Mouse (Mus musculus): ENCODE measurements around the gene Psmd12.
"Not testable (repeated sequence)": the region's sequence is repeated elsewhere in the genome, so short reads cannot be mapped to it uniquely, and the experiment has no call there.

Psmd12 gene

DNA sequence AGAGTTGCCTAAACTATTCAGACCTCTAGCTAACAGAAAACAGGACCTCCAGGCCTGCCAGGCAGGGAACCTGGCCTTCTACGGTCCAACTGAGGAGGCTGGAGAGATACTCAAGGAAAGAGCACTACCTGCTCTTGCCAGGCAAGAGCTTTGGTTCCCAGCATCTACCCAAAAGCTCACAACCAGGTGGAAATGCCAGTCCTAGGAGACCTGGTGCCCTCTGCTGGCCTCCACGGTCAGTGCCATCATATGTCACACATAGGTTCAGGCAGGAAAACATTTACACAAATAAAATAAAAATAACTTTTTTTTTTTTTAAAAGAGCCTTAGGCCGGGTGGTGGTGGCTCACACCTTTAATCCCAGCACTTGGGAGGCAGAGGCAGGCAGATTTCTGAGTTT, 16.8 kb upstream of the Psmd12 start:
- DNase-seq = no peak

DNA sequence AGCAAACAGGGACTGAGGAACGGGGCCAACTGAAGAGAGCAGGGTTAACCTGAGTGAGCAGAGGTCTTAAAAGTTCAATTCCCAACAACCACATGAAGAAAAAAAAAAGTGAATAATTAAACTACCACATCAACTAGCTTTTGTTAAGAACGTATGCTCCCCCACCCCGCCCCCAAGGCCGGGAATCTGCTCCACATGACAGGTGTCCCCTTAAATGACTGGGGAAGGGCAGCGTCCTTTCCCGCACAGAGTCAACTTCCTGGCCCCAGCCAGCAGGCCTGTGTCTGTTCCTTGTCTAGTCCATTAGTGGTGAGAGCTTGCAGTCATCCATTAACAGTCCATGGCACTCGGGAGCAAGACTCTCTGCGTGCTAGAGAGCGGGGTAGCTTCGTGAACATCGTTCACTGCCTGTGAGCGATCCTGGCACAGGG, 16.0 kb upstream of the Psmd12 start:
- peak; percentile 84 for DNase-seq

DNA sequence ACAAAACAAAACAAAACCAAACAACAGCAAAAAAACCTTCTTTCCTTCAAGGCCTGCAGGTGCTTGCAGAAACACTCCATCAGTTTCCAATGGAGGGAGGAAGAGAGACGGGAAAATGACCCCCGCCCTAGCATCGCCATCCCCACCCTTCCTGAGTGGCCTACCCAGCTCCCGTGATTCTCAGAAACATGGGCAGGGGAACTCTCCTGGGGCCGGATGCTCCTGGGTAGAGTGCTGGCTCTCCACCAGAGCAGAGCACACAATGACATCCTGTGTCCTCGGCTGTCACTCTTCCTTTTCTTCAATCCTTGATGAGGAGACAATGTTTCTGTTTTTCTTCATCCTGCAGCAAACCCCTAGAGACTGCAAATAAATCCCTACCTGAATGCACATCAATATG, 15.1 kb upstream of the Psmd12 start:
- DNase-seq = peak; percentile 41

DNA sequence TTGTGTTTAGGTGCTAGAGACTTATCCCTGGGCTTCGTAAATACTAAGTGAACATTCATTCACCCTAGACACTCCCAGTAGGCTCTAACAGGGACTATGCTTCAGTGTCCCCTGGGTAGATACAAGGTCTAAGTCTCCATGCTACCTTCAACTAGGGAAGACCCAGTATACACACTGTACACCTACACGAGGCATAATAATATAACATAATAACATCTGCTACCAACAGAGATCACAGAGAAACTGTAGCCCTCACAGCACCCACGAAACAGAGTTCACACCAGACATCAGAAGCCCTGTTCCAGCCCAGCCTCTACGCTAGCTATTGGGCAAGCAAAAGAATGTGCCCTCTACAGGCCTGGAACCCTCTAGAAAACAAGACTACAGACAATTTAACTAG, 14.2 kb upstream of the Psmd12 start:
- DNase-seq = no peak

DNA sequence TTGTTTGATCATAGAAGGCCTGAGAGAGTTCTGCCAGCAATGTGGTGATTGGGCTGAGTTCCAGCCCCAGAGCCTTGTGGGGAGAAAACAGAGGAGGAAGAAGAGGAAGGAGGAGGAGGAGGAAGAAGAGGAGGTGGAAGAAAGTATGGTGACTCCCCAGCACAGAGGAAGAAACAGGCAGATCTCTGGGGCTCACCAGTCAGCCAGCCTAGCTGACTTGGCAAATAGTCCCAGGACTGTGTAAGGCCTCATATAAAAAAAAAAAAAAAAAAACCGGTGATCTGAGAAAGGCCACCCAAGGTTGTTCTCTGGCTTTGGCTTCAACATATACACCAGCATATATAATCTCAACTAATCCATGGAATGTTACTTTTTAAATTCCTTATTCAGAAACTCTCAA, 13.3 kb upstream of the Psmd12 start:
- peak; percentile 35 for DNase-seq

DNA sequence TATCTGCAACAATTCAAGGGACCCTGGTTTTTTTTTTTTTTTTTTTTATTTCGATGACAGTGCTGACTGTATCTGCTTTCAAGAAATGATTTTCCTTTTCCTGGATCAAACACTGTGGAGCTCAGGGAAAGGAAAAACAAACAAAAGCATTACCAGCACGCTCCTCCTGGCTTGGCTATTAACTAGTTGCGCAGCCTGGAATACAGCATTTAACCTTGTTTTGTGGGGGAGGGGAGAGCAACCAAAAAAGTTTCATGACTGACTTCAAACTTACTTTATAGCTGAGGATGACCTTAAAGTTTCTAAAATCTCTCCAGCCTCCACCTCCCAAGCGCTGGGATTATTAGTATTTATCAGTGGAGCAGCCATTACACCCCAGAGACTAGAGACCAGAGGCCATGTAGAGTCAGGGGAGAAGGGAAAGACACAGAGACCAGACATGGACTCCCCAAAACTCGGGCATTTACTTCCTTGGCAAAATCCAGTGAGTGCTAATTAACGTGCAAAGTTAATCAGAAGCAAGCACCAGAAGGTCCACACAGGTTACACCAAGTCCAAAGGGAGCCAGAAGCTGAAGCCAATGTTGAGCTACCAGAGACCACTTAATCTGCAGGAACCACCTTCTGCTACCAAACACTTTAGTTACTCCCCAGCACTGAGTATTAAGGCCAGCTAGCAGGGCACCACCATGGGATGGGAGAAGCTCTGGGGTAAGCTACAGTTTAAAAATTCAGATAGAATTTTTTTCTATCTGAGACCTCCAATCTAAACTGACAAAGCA, 12.5 kb upstream of the Psmd12 start:
- DNase-seq = peak; percentile 87

DNA sequence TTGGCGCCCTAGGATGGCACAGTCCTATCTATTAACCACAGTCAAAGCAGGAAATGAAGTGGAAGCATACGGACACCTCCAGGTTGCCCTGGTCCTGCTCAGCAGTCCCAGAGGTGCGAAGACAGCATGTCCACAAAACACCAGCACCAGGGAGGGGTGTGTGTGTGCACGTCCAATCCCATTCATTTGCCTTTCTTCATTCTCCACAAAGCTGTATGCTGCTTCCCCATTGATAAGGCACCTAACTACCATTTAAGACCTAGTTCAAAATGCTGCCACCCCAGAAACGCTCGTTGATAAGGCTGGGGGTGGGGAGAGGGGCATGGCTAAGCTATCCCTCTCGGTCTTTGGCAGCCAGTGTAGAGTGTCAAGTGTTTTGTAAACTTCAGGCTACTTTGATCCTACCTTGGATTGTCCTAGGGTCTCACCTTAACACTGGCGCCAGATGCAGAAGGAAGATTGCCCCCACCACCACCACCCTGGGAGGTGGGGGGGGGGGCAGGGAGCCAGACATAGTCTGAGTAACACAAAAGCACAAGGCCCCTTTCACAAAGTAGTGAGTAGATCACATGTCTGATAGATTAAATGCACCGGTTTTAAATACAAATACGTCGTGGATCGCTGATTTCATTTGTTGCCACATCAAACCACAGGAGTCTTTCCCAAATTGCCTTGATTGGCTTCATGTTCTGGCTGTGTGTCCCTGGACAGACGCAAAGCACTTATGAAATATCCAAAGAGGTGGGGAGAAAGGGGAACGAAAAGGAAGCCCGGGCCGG, 10.8 kb upstream of the Psmd12 start:
- peak; percentile 37 for DNase-seq

DNA sequence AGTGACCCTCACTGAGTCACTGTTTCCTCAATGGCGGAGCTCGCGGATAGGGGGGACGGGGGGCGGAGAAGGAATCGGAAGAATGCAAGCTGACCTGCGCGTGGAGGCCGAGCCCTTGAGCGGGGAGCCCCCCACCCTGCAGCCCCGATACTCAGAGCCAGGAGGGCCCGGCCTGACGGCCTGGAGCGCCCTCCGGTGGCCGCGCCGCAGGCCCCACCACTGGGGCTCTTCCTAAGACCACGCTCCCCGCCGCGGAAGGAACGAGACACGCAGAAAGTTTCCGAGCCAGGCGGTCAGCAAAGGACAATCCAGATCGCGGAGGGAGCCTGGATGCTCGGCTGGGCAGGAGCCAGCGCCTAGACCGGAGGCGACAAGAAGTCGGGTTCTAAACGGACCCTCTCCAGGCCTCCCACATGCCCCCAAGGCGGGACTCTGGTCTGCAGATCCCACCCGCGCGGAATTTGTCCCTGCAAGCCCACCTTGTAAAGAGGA, 10.2 kb upstream of the Psmd12 start:
- DNase-seq = peak; percentile 78

DNA sequence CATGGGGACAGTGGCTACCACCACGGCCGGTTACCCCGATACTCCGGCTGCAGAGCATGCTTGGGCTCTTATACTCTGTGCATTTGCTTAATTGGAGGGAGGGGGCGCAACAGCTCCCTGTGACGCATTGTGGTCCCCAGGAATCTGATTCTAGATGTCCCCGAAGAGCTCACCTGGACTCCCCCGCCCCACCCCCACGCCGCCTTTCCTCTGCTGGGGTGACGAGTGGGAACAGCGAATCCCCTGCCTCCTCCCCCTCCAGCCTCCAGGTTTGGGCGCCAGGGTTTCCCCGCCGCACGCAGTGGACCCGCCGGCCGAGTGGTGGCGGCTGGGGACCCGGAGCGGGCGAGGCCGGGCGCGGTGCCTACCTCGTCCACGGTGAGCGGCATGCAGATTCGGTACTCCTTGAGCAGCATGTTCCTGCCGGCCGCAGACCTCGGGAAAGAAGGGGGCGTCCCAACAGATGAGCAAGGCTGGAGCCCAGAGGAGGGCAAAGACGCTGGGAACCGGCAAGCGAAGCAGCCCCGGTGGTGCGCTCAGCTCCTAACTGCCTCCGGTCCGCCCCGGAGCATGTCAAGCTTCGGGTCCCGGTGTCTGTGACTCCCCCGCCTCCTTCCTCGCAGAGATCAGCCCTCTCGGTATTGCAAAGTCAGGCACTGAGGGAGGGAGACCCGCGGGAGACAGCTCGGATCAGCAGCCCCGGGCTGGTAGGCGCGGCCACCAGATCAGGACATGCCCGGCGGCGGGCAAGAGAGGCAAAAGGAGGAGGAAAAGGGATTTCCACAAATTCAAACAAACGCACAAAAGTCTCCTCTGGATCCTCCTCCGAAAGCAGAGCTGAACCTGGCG, 9.5 kb upstream of the Psmd12 start:
- peak; percentile 62 for DNase-seq

DNA sequence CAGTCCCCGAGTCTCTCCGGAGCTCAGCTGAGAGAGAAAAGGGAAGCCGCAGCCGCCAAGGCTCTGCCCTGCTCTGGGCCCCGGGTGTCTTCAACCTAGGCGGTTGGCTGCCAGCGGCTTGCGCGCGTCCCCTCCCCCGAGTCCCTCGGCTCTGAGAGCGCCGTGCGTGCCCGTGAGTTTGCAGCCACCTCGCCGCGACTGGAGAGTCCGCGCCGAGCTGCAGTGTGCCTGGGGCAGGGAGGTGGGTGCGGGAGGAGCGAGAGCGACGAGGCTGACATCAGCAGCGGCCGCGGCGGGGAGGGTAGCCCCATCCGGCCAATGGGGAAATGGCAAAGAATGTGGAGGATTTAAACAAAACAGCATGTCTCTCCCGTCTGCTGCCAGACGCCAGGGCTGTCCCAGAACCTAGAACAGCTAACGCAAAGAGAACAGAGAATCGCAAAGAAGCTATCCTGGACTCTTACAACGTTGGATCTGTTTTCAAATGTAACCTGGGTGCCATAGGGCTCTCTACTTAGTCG, 8.7 kb upstream of the Psmd12 start, which contains the start of gene Pitpnc1:
Pitpnc1 (minus strand) TSS at position 179 of the 521 bp plus-strand sequence.
- peak; percentile 87 for DNase-seq

DNA sequence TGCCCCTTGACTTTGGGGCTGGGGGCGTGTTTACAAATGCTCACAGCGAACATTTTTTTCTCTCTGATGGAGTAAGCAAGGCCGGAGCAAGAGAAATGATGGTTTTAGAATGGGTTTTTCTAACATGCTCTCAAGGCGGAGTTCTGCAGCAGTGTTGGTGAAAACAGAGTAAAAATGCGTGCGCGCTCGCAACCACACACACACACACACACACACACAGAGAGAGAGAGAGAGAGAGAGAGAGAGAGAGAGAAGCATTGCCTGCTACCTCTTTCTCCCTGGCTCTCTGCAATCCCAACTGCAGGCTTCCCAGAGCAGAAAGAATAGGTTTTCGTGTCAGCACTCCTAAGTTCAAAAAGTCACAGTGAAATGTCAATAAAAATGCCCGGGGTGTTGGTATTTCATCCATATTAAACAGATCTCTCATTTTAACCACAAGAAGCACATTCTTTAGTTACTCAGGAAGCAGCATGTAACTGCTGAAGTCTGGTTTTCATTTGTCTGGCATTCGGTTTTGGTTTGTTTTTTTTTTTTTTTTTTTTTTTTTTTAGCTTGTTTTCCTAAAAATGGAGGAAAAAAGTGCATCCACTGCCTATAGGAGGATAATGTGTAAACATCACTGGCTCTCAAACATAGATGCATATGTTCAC, 8.1 kb upstream of the Psmd12 start:
- DNase-seq = no peak

DNA sequence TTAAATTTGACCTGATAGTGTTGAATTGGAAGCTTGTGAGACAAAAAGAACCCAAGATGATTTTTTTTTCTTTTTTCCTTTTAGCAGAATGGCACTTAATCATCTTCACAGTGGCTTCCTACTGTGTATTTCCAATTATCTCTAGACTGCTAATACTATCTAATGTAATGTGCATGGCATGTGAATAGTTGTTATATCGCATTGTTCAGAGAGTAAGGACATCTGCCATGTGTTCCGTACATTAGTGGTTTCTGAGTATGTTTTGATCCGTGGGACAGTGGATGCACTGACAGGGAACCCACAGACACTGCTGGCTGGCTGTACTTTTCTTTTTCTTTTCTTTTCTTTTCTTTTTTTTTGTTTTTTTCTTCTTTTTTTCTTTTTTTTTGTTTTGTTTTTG, 7.0 kb upstream of the Psmd12 start:
- no peak for DNase-seq

DNA sequence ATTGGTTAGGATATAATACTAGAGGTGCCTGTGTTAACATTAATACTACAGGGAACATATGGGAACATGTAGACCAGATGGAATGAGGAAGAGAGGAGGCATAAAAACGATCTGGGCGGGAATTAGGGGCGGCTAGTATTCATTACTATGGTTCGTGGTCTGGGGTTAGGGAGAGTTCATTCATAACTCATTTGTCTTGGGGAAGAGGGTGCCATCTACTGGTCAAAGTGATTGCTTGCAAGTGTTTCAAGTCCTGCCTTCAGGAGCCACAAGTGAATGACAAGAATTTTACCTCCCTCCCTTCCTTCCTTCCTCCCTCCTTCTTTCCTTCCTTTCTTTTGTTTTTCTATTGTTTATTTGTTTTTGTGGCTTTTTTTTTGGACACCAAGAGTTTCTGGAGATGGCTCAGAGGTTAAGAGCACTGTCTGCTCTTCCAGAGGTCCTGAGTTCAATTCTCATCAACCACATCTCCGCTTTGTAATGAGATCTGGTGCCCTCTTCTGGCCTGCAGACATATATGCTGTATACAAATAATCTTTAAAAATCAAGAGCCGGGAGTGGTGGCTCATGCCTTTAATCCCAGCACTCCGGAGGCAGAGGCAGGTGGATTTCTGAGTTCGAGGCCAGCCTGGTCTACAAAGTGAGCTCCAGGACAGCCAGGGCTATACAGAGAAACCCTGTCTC, 6.0 kb upstream of the Psmd12 start:
- peak; percentile 88 for DNase-seq

DNA sequence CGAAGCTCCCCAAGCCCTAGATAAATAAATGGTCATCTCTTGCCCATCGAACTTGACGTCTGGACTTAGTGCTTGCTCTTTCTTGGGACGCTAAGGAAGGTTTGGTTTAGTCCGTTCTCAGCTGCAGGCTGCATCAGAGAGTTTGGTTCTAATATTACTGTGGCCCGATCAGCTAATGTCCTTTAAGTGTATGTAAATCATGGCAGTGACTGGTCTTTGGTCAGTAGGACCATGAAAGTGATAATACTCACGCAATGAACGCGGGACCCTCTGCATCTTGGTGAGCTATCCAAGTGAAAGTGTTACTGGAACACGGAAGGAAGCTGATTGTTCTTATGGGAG, 549 bp downstream of the Psmd12 start:
- DNase-seq = no peak

DNA sequence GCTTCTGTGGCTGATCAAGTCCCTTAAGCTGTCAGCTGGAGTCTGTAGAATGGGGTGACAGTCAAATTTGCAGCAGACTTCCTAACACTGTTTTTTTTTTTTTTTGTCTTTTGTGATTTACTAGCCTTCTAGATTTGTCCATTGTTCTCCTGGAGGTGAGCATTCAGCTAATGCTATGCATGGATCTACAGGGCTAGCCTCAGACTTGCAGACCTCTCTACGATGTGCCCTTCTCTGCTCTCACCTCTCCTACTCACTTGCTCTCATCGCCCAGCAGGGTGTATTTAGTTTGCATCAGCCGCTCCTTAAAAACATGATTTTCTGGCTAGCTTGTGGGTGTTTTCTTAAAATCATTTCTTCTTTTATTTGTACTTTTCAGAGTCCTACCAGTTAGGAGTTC, 5.1 kb downstream of the Psmd12 start:
- no peak for DNase-seq

DNA sequence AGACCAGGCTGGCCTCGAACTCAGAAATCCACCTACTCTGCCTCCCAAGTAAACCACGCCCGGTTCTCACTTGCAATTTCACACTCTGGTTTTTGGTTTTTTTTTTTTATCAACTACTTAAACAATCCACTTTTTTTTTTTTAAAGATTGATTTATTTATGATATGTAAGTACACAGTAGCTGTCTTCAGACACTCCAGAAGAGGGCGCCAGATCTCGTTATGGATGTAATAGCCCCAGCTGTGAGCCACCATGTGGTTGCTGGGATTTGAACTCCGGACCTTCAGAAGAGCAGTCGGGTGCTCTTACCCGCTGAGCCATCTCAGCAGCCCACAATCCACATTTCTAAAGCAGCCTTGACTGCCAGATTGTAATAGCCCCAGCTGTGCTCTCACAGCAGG, 23.5 kb downstream of the Psmd12 start:
- no peak for DNase-seq

DNA sequence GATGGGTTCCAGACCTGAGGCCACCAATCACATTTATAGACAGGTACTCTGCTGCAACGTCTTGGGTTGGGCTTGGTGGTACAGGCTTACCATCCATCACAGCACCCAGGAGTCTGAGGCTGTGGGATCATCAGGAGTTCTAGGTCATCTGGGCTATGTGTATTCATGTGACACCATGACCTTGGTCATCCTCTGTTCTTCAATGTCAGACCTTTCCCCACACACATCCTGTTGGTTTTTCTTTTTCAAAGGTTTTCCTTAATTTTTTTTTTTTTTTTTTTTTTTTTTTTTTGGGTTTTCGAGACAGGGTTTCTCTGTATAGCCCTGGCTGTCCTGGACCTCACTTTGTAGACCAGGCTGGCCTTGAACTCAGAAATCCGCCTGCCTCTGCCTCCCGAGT, 25.1 kb downstream of the Psmd12 start:
- not testable (repeated sequence) for DNase-seq

DNA sequence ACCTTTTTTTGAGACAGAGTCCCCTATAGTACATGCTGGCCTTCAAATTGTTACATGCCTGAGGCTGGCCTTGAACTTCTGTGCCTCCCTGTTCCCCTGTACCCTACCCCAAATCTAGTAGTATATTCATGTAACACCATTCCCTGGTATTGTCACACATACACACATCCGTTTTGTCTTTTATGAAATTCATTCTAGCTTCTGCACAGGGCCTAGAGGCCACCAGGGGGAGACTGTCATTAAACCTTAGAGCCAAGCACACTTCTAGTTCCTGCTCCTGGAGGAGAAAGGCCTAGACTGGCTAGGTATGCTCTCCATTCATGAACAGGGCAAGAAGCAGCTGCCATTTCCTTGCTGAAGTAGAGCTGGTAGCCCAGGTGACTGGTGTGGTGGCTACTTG, 27.0 kb downstream of the Psmd12 start:
- peak; percentile 21 for DNase-seq

DNA sequence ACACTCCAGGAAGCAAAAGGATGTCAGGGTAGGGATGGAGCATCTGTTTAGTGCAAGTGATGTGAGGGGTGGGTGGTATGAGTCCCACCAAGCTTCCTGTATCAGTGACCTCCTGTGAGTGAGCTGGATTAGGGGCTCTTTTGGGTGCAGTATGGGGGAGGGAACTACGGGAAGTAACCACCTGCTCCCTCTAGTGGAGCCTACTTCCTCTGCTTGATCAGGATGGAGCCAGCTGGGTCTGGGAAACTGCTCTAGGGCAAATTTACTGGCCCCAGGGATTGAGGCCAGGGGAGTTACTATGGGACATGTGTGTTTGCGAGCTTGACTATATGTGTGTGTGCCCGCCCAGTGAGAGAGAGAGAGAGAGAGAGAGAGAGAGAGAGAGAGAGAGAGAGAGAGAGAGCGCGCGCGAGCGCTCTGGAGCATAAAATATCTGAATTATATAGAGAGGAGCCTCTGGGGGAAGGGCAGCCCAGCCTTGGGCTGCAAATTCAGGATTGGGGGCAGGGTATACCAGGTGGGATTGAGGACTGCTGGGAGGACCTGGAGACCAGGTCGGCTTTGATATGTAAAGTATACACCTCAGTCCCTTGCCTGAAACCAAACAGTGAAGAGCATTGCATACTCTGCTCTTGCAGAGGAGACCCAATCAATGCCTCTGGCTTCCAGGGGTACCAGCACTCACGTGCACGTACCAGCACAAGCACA, 30.5 kb downstream of the Psmd12 start:
- peak; percentile 10 for DNase-seq

DNA sequence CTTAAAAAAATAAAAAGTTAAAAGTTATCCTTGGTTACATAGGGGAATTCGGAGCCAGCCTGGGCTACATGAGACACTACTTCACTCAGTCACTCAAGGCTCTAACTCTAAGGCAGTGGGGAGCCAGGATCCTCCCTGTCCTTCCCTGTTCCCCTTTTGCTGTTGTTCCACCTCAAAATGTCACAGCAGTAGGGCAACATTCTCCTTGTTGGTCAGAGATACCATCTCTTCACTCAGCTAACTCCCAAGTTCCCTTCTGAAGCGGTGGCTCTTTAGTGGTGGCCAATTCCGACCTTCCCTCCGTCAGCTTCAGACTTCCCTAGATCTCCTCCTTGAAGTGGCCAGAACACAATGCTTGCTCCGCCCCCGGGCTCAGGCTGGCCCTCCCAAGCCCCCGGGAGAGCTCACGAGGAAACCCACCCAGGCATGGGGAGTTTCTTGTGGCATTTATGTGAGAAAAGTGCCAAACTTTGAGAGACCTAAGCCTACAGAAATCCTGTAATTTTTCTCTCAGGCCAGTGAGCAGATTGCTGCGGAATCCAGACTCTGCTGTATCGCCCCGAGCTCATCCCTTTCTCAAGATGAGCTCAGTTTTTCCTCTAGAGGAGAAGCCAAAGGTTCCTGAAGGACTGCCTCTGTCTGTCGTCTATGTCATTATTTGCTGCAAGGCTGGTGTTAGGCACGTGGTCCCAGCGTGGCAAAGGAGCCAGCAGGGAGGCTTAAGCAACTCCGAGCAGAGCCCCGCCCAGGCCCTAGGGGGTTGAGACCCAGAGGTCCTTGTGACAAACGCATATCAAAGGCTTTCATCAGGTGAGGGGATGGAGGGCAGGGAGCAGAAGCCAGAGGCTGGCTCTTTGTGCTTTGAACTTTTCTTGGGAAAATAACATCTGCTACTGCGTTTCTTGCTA, 31.3 kb downstream of the Psmd12 start:
- DNase-seq = peak; percentile 9

Data from kidney, adult 9 months (tissue).